Mouse (Mus musculus) megakaryocyte, embryonic 14.5 days (primary cell): ENCODE results near the gene Slc26a3. TPM values are rescaled to one million over a fixed set of nuclear protein-coding genes. Genes with fewer than 3 reads are reported as not detected.

Source experiments
- H3K27me3 ChIP-seq: replicated peaks from 2 replicates; pipeline ENCODE3; 2012; ENCODE audit warnings: inconsistent platforms
- H3K36me3 ChIP-seq: replicated peaks from 2 replicates; pipeline ENCODE3; 2012; ENCODE audit warnings: low read length, inconsistent platforms, mixed read lengths
- H3K4me1 ChIP-seq: 2 replicates; pipeline ENCODE4 v1.6.1; 2012; ENCODE audit warnings: inconsistent platforms
- H3K4me3 ChIP-seq: replicated peaks from 2 replicates; pipeline ENCODE3; 2012; ENCODE audit warnings: moderate library complexity, mild to moderate bottlenecking, inconsistent platforms
- H3K9me3 ChIP-seq: 2 replicates; pipeline ENCODE4 v1.6.1; 2012; ENCODE audit warnings: inconsistent platforms
- FLI1 ChIP-seq: IDR thresholded peaks from 2 replicates; pipeline ENCODE4 v1.6.1; 2012; ENCODE audit warnings: low read length, inconsistent platforms, mixed read lengths
- GATA1 ChIP-seq: IDR thresholded peaks from 3 replicates; pipeline ENCODE4 v1.6.1; 2012; ENCODE audit warnings: mixed read lengths, low read length, inconsistent platforms, borderline replicate concordance
- polyA plus RNA-seq: library from polyadenylated mRNA; stranded (reverse); fragments of >175 nt; gene quantifications from 2 replicates; pipeline ENCODE4 v1.2.3, GENCODE M21; 2012; ENCODE audit warnings: low replicate concordance; ENCODE audit not compliant: insufficient read depth

Gene Slc26a3
- polyA plus RNA-seq, 1 experiment: not detected

DNA sequence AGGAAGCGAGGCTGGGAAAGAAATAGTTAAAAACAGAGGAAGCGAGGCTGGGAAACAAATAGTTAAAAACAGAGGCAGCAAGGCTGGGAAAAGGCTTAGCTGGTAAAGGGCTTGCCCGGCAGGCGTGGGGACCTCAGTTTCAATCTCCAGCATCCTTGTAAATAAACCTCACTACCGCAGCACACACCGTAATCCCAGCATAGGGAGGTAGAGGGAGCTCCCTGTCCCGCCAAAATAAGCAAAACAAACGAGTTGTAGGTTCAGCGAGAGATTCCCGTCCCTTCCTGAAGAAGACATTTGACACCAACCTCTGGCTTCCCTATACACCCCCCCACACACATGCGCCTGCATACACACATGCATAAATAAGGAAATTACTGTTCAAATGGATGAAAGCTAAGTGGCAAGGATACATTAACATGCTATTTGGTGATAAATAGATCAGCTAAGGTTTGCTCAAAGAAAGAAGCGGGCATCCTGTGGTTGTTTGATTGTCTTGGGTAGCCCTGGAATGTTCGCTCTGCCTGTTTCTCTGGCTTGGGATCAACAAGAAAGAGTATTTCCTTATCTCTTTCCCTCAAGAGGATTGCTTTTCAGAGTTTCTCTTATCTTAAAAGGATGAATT lies 14.2 kb upstream of the Slc26a3 start:
- H3K4me1 ChIP-seq: peaks cover 28% of the 10 kb centered on the region
- TF ChIP-seq FLI1 (no peak), GATA1 (no peak)
- H3K36me3 ChIP-seq: no peaks in the 10 kb centered on the region
- peak overlapping the region; percentile 53 for H3K4me3 ChIP-seq
- no peaks in the 10 kb centered on the region for H3K9me3 ChIP-seq
- H3K27me3 ChIP-seq: no peaks in the 10 kb centered on the region

DNA sequence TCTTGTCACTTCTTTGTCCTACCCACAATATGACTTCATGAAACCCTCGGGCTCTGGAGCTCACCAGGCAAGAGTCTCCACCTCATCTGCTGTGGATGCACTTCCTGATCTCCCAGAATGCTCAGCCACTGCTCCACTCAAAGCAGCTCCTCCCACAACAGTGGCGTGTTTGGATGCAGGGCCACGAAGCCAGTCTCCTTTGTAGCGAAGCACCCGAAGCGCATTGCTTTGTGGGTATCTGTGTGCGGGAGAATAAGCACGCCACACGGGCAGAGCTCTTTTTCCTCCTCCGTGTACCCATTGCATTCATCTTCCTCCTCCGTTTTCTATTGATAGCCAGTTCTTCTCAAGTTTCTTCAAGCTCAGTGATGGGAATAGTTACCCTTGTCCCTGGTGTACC lies 13.4 kb upstream of the Slc26a3 start:
- Histone ChIP-seq H3K27me3 (no peaks in the 10 kb centered on the region), H3K9me3 (no peaks in the 10 kb centered on the region), H3K4me1 (peaks cover 28% of the 10 kb centered on the region), H3K36me3 (no peaks in the 10 kb centered on the region), H3K4me3 (no peak overlapping the region)
- no peak for TF ChIP-seq GATA1

DNA sequence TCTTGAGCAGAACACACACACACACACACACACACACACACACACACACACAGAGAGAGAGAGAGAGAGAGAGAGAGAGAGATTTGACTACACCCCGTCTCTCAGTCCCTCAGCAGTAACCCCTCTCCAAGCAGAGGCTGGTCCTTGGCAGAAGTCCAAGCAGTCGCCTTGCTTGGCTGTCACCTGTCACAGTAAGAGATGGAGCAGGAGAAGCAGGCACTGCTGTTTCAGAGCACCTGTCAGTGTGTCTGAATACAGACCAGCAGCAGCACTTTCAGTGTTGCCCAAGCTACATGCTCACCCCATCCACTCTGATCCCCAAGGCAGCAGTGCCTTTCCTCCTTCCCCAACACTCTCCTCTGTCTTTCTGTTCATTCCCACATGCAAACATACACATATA lies 9.8 kb upstream of the Slc26a3 start:
- H3K27me3 ChIP-seq: peaks cover 3% of the 10 kb centered on the region
- no peaks in the 10 kb centered on the region for H3K36me3 ChIP-seq
- no peaks in the 10 kb centered on the region for H3K9me3 ChIP-seq
- no peak overlapping the region for H3K4me3 ChIP-seq
- H3K4me1 ChIP-seq: peaks cover 11% of the 10 kb centered on the region
- TF ChIP-seq FLI1: no peak
- TF ChIP-seq GATA1: no peak

DNA sequence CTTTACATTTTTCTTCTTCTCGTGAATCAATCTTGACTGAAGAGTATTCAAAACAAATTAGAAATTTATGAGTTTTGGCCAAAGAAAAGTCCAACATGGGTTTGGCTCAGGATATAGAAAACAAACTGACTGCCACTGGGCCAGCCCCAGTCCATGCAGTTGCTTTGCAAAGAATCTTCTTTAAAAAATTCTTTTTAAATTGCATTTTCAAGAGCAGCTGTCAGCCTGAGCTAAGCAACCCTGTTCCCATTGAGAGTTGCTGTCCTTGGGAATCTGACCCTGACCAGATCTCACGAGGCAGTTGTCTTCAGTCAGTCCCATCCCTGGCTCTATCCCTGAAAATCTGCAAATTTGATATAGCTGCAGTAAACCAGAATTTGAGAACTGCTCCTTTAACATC lies 8.2 kb upstream of the Slc26a3 start:
- Histone ChIP-seq H3K4me3 (no peak overlapping the region), H3K4me1 (no peaks in the 10 kb centered on the region), H3K36me3 (no peaks in the 10 kb centered on the region), H3K27me3 (peaks cover 3% of the 10 kb centered on the region), H3K9me3 (no peaks in the 10 kb centered on the region)
- no peak for TF ChIP-seq FLI1
- no peak for TF ChIP-seq GATA1

DNA sequence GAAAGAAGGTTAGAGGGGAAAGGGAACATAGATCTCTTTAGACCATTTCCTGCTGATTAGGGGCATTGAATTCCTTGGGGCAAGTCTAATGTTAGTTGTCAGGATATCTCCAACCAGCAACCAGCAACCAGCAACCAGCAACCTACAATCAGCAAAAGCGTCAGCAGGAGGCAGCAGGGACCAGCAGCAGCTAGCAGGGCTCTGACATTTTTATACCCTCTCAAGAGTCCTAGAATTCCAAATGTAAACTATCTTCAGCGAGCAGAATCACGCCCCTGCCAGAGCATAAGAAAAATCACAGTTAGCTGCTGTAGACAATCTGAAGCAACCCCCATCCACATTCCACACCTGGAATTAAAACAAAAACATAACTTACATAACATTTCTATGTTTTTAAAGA lies 3.4 kb upstream of the Slc26a3 start:
- Histone ChIP-seq H3K27me3 (peaks cover 3% of the 10 kb centered on the region), H3K36me3 (no peaks in the 10 kb centered on the region), H3K9me3 (no peaks in the 10 kb centered on the region), H3K4me1 (peaks cover 3% of the 10 kb centered on the region; the same call in 1 of the 2 replicates), H3K4me3 (no peak overlapping the region)
- TF ChIP-seq GATA1 (no peak), FLI1 (no peak)

DNA sequence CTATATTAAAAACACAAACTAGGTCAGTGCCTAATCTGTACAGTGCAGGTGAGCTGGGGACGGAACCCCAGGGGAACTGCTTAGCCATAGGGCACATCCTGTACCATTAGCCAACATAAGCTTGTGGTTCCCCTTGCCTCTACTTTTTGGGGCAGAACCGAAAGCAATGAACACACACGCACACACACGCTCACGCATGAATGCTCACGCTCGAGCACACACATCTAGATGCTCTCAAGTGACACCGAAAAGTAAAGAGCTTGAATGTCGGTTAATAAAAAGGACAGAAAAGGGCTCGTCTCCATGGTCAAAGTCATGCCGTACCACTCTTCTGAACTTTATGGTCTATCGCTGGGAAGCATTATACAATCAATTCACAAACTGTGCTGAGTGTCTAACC lies 1.0 kb downstream of the Slc26a3 start:
- Histone ChIP-seq H3K9me3 (no peaks in the 10 kb centered on the region), H3K4me1 (peaks cover 4% of the 10 kb centered on the region; the same call in 1 of the 2 replicates), H3K27me3 (no peaks in the 10 kb centered on the region), H3K36me3 (no peaks in the 10 kb centered on the region), H3K4me3 (no peak overlapping the region)
- TF ChIP-seq GATA1: no peak
- no peak for TF ChIP-seq FLI1

DNA sequence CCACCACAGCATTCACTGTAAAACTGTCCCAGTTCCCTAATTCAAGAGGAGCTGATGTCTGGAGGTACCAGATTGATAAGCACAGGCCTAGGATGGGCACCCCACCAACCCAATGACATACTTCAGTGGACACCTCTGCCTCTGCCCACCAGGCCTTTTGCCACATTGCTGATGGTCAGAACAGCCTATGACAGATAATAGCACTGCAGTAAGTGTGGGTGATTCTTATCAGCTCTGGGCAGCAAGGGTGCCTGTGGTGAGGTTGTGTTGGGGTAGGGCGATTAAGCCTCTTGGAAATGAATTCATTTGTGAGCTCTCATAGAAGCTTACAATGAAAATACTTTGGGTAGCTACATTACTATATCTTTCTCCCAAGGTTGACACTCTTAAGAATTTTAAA lies 5.2 kb downstream of the Slc26a3 start:
- H3K36me3 ChIP-seq: no peaks in the 10 kb centered on the region

DNA sequence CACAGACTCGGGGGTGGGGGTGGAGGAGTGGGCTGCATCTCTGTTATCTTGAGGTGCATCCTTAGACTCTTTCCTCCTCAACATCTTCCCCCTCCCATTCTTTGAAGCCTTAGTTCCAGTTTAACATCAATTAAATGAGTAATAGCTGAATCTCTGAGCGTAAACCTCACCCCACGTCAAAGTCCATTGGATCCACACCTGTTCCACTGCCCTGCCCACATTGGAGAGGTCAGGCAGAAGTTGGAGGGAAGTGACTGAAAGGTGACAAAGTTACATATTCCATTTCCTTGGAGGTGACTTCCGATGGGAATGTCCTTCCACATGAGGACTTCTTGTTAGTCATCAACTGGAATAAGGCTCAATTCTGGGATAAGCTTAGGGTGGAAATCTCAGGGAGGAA lies 7.0 kb downstream of the Slc26a3 start:
- Histone ChIP-seq H3K9me3 (no peaks in the 10 kb centered on the region), H3K27me3 (peaks cover 7% of the 10 kb centered on the region), H3K4me3 (no peak overlapping the region), H3K36me3 (no peaks in the 10 kb centered on the region), H3K4me1 (no peaks in the 10 kb centered on the region)
- TF ChIP-seq GATA1 (no peak), FLI1 (no peak)

More for the DNA sequence above, 5.2 kb downstream of the Slc26a3 start:
- H3K4me1 ChIP-seq: peaks cover 4% of the 10 kb centered on the region; the same call in 1 of the 2 replicates
- no peak overlapping the region for H3K4me3 ChIP-seq
- TF ChIP-seq FLI1: no peak
- no peak for TF ChIP-seq GATA1
- no peaks in the 10 kb centered on the region for H3K9me3 ChIP-seq
- H3K27me3 ChIP-seq: peaks cover 4% of the 10 kb centered on the region

DNA sequence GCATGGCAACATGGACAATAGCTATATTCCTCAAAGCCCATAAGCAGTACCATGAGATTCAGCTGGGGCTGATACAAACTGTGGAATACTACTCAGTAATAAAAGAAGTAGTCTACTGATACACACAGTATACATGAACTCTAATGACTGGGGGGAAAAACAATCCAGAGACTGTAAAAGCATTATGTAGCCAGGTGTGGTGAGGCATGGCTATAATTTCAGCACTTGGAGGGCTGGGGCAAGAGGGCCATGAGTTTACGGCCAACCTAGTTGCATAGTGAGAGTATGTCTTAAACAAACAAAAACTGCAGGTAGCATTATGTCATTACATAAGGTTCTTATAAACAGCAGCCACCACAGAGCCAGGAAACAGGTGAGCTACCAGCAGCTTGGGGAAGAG lies 10.2 kb downstream of the Slc26a3 start:
- no peak overlapping the region for H3K4me3 ChIP-seq
- H3K36me3 ChIP-seq: no peaks in the 10 kb centered on the region
- H3K9me3 ChIP-seq: no peaks in the 10 kb centered on the region
- H3K27me3 ChIP-seq: peaks cover 12% of the 10 kb centered on the region
- H3K4me1 ChIP-seq: no peaks in the 10 kb centered on the region
- TF ChIP-seq FLI1 (no peak), GATA1 (no peak)

DNA sequence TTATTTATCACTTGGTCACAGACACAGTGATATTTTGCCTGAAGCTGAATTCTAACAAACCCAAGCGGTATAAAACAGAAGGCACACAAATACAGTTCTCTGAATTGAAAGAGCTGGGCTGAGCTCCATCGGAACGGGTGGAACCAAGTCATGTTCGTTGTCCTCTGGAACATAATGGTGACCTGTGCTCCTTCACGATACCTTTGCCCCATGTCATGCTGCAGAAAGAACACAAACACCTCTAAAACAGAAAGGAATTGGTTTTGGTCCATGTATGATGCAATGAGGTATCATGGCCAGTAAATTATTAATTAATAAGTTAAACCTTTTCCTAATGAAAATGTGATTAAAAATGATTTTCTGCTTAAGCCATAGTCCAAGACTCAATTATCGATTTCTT lies 11.3 kb downstream of the Slc26a3 start:
- TF ChIP-seq GATA1 (no peak), FLI1 (no peak)
- Histone ChIP-seq H3K4me3 (no peak overlapping the region), H3K9me3 (no peaks in the 10 kb centered on the region), H3K36me3 (no peaks in the 10 kb centered on the region), H3K27me3 (peaks cover 14% of the 10 kb centered on the region), H3K4me1 (no peaks in the 10 kb centered on the region)

DNA sequence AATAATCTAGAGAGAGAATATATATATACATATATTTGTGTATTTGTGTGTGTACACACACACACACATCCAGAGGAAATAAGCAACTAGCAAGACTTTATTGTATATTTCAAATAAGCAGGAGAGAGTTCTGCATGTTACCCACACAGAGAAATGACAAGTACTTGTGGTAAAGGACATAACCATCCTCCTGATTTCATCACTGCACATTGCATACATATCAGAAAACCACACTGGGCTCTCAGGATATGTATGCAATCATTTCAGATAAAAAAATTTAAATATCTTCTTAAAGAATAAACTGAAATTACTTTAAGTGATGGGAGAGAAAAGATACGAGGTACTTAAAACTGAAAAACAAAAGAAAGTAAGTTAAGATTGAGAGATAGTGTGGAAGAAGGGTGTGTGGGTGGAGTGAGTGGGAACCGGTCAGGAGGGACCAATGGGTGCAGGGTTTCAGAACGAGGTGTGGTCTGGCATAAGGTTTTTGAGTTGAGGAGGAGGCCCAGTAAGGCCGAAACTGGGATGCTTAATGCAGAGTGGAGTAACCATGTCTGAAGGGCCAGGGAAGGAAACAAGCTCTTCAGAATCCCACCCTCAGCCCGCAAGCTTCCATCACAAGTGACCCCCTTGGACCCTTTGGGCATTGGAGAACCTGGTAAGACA lies 14.0 kb downstream of the Slc26a3 start:
- no peak overlapping the region for H3K4me3 ChIP-seq

More for the DNA sequence above, 14.0 kb downstream of the Slc26a3 start:
- H3K9me3 ChIP-seq: no peaks in the 10 kb centered on the region
- H3K36me3 ChIP-seq: no peaks in the 10 kb centered on the region
- H3K4me1 ChIP-seq: no peaks in the 10 kb centered on the region
- no peak for TF ChIP-seq FLI1
- no peak for TF ChIP-seq GATA1
- H3K27me3 ChIP-seq: peaks cover 14% of the 10 kb centered on the region
